Mouse (Mus musculus) inflammation-experienced regulatory T-cells, adult 16 weeks (primary cell): ENCODE data around the gene Kel. TPM values are rescaled to one million over a fixed set of nuclear protein-coding genes. Genes with fewer than 3 reads are reported as not detected.

ENCODE experiments used
- polyA plus RNA-seq: library from polyadenylated mRNA; unstranded; fragments of 100-300 nt; shearing (Covaris generic); gene quantifications from one replicate; pipeline ENCODE4 v1.2.1, GENCODE M21; 2017

The Kel gene
- not detected for polyA plus RNA-seq

DNA sequence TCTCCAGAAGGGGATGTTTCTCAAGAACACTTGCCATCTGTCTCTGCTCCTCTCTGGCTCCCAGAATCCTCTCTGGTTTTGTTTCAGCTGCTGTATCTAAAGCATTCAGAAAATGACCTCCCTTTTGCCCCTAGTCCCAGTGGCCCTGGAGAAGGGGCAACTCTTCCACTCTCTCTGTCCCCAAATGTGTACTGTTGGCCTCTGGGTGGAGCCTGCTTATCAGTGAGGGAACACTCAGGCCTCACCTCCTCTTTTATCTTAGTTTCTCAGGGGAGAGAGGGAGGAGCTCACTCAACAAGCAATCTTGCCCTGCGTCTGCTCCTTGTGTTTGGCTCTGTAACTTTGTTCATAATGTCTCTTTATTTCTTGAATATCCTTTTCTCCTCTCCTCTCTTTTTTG lies at the start of gene Kel:
Kel (minus strand) TSS at position 217 of the 400 bp plus-strand sequence.

DNA sequence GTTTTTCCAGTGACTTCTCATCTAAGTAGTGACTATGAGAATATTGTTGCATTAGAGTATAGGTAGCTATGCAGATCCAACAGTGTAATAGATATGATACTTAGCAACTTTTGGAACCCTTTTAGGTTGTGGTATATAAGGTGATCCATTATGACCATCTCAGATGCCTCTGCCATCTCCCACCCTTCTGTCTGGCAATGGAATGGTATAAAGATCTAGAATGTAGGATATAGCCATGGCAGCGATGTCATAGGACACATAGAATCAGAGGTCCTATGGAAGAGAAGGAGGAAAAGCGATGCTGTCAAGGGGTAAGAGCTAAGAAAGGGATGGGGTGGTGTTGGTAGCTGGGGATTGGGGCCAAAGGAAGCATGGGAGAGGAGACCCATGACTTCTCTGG lies 20.0 kb downstream of the Kel start, which contains the start of gene Llcfc1:
Llcfc1 (plus strand) TSS at position 301 of the 400 bp plus-strand sequence.

DNA sequence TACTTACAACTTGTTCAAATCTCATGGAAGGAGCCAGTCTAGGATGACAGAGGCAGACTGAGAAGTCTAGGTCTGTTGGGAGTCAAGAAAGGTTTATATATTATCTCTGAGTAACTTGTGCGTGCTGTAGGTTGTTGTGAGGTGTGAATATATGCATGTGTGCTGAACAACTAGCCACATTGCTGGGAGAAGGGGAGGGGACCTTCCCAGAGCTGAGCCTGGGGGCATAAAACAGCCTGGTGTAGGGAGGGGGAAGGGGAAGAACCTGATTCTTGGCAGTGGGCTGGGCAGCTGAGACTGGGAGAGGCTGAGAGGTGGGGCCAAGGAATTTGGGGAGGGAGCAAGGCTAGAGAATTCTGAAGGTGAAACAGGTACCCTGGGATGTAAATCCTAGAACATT lies 23.5 kb downstream of the Kel start, which contains the start of gene Trpv5:
Trpv5 (minus strand) TSS at position 101 of the 400 bp plus-strand sequence.

Other genes starting within 250 kb of the Kel start
- not detected for gene Prss1, start 245.4 kb downstream of the Kel start, polyA plus RNA-seq
- gene Prss2, start 182.6 kb downstream of the Kel start, polyA plus RNA-seq = 1.7 TPM
- gene Ephb6, start 98.9 kb downstream of the Kel start, polyA plus RNA-seq = 63.2 TPM
- gene Trpv6, start 67.9 kb downstream of the Kel start, polyA plus RNA-seq = 0.62 TPM
- gene Trpv5, start 23.6 kb downstream of the Kel start, polyA plus RNA-seq = not detected
- not detected for gene Llcfc1, start 19.9 kb downstream of the Kel start, polyA plus RNA-seq
- not detected for gene Olfr459, start 70.8 kb upstream of the Kel start, polyA plus RNA-seq
- not detected for gene Pip, start 143.2 kb upstream of the Kel start, polyA plus RNA-seq
- gene Sval2, start 148.7 kb upstream of the Kel start, polyA plus RNA-seq = not detected
- gene Sval1, start 247.3 kb upstream of the Kel start, polyA plus RNA-seq = not detected